Mouse (Mus musculus): Measurements from ENCODE around the gene Tnpo3.

Tnpo3 gene

GRCm38 (mm10) chr6:29620840-29621543, 11.3 kb upstream of the Tnpo3 start:
- peak; percentile 18 for DNase-seq (ENCODE audit: low read depth, low spot score)

- no peak for DNase-seq (ENCODE audit: low read depth, low spot score)
These were observed 10.5 kb upstream of the Tnpo3 start for GRCm38 (mm10) chr6:29620176-29620575.

GRCm38 (mm10) chr6:29610020-29610640, 443 bp upstream of the Tnpo3 start:
- peak; percentile 23 for DNase-seq (ENCODE audit: low read depth, low spot score)

GRCm38 (mm10) chr6:29600188-29600587, 9.5 kb downstream of the Tnpo3 start:
- DNase-seq (ENCODE audit: low read depth, low spot score) = no peak

- DNase-seq (ENCODE audit: low read depth, low spot score) = no peak
These were observed 14.0 kb downstream of the Tnpo3 start for GRCm38 (mm10) chr6:29595656-29596055.

- DNase-seq (ENCODE audit: low read depth, low spot score) = no peak
These were observed 28.5 kb downstream of the Tnpo3 start for GRCm38 (mm10) chr6:29581202-29581601.

- DNase-seq (ENCODE audit: low read depth, low spot score) = no peak
These were observed 28.9 kb downstream of the Tnpo3 start for GRCm38 (mm10) chr6:29580770-29581169.

- peak; percentile 16 for DNase-seq (ENCODE audit: low read depth, low spot score)
These were observed 33.3 kb downstream of the Tnpo3 start for GRCm38 (mm10) chr6:29576388-29576787.

GRCm38 (mm10) chr6:29557112-29557511, 52.6 kb downstream of the Tnpo3 start:
- DNase-seq (ENCODE audit: low read depth, low spot score) = no peak

- no peak for DNase-seq (ENCODE audit: low read depth, low spot score)
These were observed 57.2 kb downstream of the Tnpo3 start for GRCm38 (mm10) chr6:29552526-29552925.

GRCm38 (mm10) chr6:29548086-29548485, 61.6 kb downstream of the Tnpo3 start:
- DNase-seq (ENCODE audit: low read depth, low spot score) = no peak

GRCm38 (mm10) chr6:29547582-29547981, 62.1 kb downstream of the Tnpo3 start:
- DNase-seq (ENCODE audit: low read depth, low spot score) = no peak

GRCm38 (mm10) chr6:29545611-29546010, 64.1 kb downstream of the Tnpo3 start:
- DNase-seq (ENCODE audit: low read depth, low spot score) = peak; percentile 66

GRCm38 (mm10) chr6:29540956-29541355, 68.7 kb downstream of the Tnpo3 start:
- DNase-seq (ENCODE audit: low read depth, low spot score) = no peak

- DNase-seq (ENCODE audit: low read depth, low spot score) = no peak
These were observed 69.5 kb downstream of the Tnpo3 start for GRCm38 (mm10) chr6:29540223-29540622.

- no peak for DNase-seq (ENCODE audit: low read depth, low spot score)
These were observed 70.2 kb downstream of the Tnpo3 start for GRCm38 (mm10) chr6:29539502-29539901.

- no peak for DNase-seq (ENCODE audit: low read depth, low spot score)
These were observed 72.5 kb downstream of the Tnpo3 start for GRCm38 (mm10) chr6:29537221-29537620.

GRCm38 (mm10) chr6:29536651-29537193, 73.0 kb downstream of the Tnpo3 start:
- DNase-seq (ENCODE audit: low read depth, low spot score) = no peak

- DNase-seq (ENCODE audit: low read depth, low spot score) = no peak
These were observed 74.4 kb downstream of the Tnpo3 start for GRCm38 (mm10) chr6:29535316-29535715.

GRCm38 (mm10) chr6:29530050-29530449, 79.6 kb downstream of the Tnpo3 start:
- no peak for DNase-seq (ENCODE audit: low read depth, low spot score)

- DNase-seq (ENCODE audit: low read depth, low spot score) = peak; percentile 62
These were observed 80.3 kb downstream of the Tnpo3 start for GRCm38 (mm10) chr6:29529444-29529820.

- peak; percentile 36 for DNase-seq (ENCODE audit: low read depth, low spot score)
These were observed 80.9 kb downstream of the Tnpo3 start for GRCm38 (mm10) chr6:29528561-29529443.

Data from R1 (cell line).